Mouse (Mus musculus) liver, embryonic 13.5 days (tissue): ENCODE measurements around the gene Akap3. TPM values are rescaled to one million over a fixed set of nuclear protein-coding genes. Genes with fewer than 3 reads are reported as not detected.
A peak's percentile ranks its signal among the peaks of the same experiment; 100 is the strongest.

Experiments
- ATAC-seq: fragments of 200-750 bp; cut with Nextera tagmentation; 2 replicates; pipeline ENCODE4 v1.8.0; 2017; ENCODE audit warnings: low read depth, mild to moderate bottlenecking, moderate number of reproducible peaks, moderate library complexity
- DNase-seq: peaks from one replicate; pipeline ENCODE4 v3.0.0; 2022
- H3K27ac ChIP-seq: fragments of 300-500 bp; sonication (generic); 2 replicates; pipeline ENCODE4 v1.5.1; 2015; ENCODE audit warnings: moderate library complexity, mild to moderate bottlenecking, inconsistent platforms
- H3K27me3 ChIP-seq: fragments of 300-500 bp; sonication (generic); 2 replicates; pipeline ENCODE4 v1.6.1; 2015; ENCODE audit warnings: mild to moderate bottlenecking, inconsistent platforms
- H3K36me3 ChIP-seq: fragments of 300-500 bp; sonication (generic); 2 replicates; pipeline ENCODE4 v1.6.1; 2015; ENCODE audit warnings: mild to moderate bottlenecking, inconsistent platforms
- H3K4me1 ChIP-seq: fragments of 300-500 bp; sonication (generic); replicated peaks from 2 replicates; pipeline ENCODE4 v1.6.1; 2015; ENCODE audit warnings: inconsistent platforms
- H3K4me2 ChIP-seq: fragments of 300-500 bp; sonication (generic); 2 replicates; pipeline ENCODE4 v1.6.1; 2015; ENCODE audit warnings: inconsistent platforms, mild to moderate bottlenecking, moderate library complexity
- H3K4me3 ChIP-seq: fragments of 300-500 bp; sonication (generic); replicated peaks from 2 replicates; pipeline ENCODE4 v1.5.1; 2015; ENCODE audit warnings: mild to moderate bottlenecking, inconsistent platforms
- H3K9ac ChIP-seq: fragments of 300-500 bp; sonication (generic); 2 replicates; pipeline ENCODE4 v1.6.1; 2015; ENCODE audit warnings: mild to moderate bottlenecking, inconsistent platforms
- H3K9me3 ChIP-seq: fragments of 300-500 bp; sonication (generic); replicated peaks from 2 replicates; pipeline ENCODE4 v1.6.1; 2016; ENCODE audit warnings: inconsistent platforms
- WGBS: fragments of 180-500 bp; shearing (Covaris S2); methylation state at CpG from one replicate; pipeline ENCODE4 v1.1.7; 2015; ENCODE audit not compliant: insufficient replicate concordance; 5-methylcytosine and 5-hydroxymethylcytosine counted together
- polyA plus RNA-seq: library from polyadenylated mRNA; unstranded; fragments of >200 nt; fragmentation: Nextera tagmentation; extraction: Ambion mirVana; gene quantifications from 2 replicates; pipeline ENCODE4 v1.2.1, GENCODE M21; 2015

Gene Akap3
- not detected in 2 replicates for polyA plus RNA-seq

GRCm38 (mm10) chr6:126852881-126853280, at the start of gene Akap3:
TSS of gene Akap3 (plus strand) at chr6:126853098.
- no peak within 1 kb of the TSS for H3K27ac ChIP-seq
- no peaks in the 10 kb centered on the region for H3K9me3 ChIP-seq
- H3K4me1 ChIP-seq: peaks cover 10% of the 10 kb centered on the region
- no peaks in the 10 kb centered on the region for H3K27me3 ChIP-seq
- no peak within 1 kb of the TSS for H3K9ac ChIP-seq
- H3K4me2 ChIP-seq: no peak within 1 kb of the TSS
- no peaks in the 10 kb centered on the region for H3K36me3 ChIP-seq
- H3K4me3 ChIP-seq: no peak within 1 kb of the TSS
- no peak for ATAC-seq
- DNase-seq: no peak

DNA sequence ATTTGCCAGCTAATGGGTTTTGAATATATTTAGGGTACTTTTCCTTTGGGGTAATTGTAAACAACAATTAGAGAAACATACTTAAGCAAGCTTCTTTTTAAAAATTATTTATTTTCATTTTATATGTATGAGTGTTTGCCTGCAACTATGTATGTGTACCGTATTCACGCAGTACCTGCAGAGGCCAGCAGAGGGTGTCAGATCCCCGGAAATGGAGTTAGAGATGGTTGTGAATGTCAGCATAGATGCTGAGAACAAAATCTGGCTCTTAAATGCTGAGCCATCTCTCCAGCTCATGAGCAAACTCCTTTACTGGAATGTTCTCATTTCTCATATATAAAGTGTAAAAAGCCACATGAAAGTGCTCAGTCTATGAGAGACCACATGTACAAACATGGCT, 46.1 kb upstream of the Akap3 start:
- Histone ChIP-seq H3K27ac (no peak overlapping the region), H3K9me3 (no peaks in the 10 kb centered on the region), H3K4me2 (no peak overlapping the region), H3K4me1 (no peaks in the 10 kb centered on the region), H3K4me3 (no peak overlapping the region), H3K9ac (no peak overlapping the region), H3K27me3 (no peaks in the 10 kb centered on the region), H3K36me3 (no peaks in the 10 kb centered on the region)
- WGBS: 63% methylated on average over 3 of the region's 3 CpGs
- no peak for DNase-seq
- ATAC-seq: no peak

GRCm38 (mm10) chr6:126808134-126808533, 44.8 kb upstream of the Akap3 start:
- no peaks in the 10 kb centered on the region for H3K4me1 ChIP-seq
- no peak overlapping the region for H3K27ac ChIP-seq
- no peaks in the 10 kb centered on the region for H3K9me3 ChIP-seq
- H3K9ac ChIP-seq: no peak overlapping the region
- H3K4me2 ChIP-seq: no peak overlapping the region
- no peaks in the 10 kb centered on the region for H3K27me3 ChIP-seq
- no peak for DNase-seq
- 21% methylated on average over 4 of the region's 4 CpGs for WGBS
- ATAC-seq: no peak
- H3K4me3 ChIP-seq: no peak overlapping the region
- H3K36me3 ChIP-seq: no peaks in the 10 kb centered on the region

DNA sequence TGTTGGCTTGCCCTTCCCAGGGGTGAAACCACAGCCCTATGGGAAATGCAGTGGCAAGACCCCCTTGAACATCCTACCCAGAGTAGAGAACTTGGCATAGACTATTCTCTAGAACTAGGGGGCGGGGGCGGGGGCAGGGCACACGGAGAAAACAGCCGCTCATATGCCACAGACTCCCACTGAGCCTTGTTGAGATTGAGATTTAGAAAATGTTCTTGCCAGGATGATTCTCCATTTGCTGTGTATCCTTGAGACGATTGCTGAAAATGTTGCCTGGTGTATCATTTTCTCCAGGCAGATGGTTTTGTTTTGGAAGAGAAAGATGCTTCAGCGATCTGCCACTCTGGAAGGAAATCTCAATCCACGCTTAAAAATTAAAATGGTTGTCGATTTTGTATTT, 44.3 kb upstream of the Akap3 start:
- no peak for DNase-seq
- 71% methylated on average over 8 of the region's 8 CpGs for WGBS

GRCm38 (mm10) chr6:126811481-126811880, 41.4 kb upstream of the Akap3 start:
- no peak overlapping the region for H3K27ac ChIP-seq
- no peak overlapping the region for H3K9ac ChIP-seq
- H3K4me3 ChIP-seq: no peak overlapping the region
- H3K4me2 ChIP-seq: no peak overlapping the region
- DNase-seq (no peak), ATAC-seq (no peak)
- no peaks in the 10 kb centered on the region for H3K4me1 ChIP-seq
- WGBS: 49% methylated on average over 4 of the region's 4 CpGs
- no peaks in the 10 kb centered on the region for H3K36me3 ChIP-seq
- no peaks in the 10 kb centered on the region for H3K27me3 ChIP-seq
- H3K9me3 ChIP-seq: no peaks in the 10 kb centered on the region

More for the DNA sequence above, 44.3 kb upstream of the Akap3 start:
- H3K9ac ChIP-seq: no peak overlapping the region
- H3K4me1 ChIP-seq: no peaks in the 10 kb centered on the region
- H3K36me3 ChIP-seq: no peaks in the 10 kb centered on the region
- H3K27me3 ChIP-seq: no peaks in the 10 kb centered on the region
- H3K4me3 ChIP-seq: no peak overlapping the region
- no peak overlapping the region for H3K27ac ChIP-seq
- no peak overlapping the region for H3K4me2 ChIP-seq
- H3K9me3 ChIP-seq: no peaks in the 10 kb centered on the region
- no peak for ATAC-seq

- Histone ChIP-seq H3K4me2 (no peak overlapping the region), H3K4me1 (no peaks in the 10 kb centered on the region), H3K27ac (no peak overlapping the region), H3K9me3 (no peaks in the 10 kb centered on the region), H3K4me3 (no peak overlapping the region), H3K9ac (no peak overlapping the region), H3K36me3 (peaks cover 6% of the 10 kb centered on the region), H3K27me3 (no peaks in the 10 kb centered on the region)
- no peak for DNase-seq
- WGBS: 51% methylated on average over 6 of the region's 6 CpGs
- no peak for ATAC-seq
Observed at GRCm38 (mm10) chr6:126815206-126815750, 37.6 kb upstream of the Akap3 start.

- Histone ChIP-seq H3K9me3 (no peaks in the 10 kb centered on the region), H3K4me2 (no peak overlapping the region), H3K36me3 (peaks cover 16% of the 10 kb centered on the region), H3K4me1 (no peaks in the 10 kb centered on the region), H3K9ac (no peak overlapping the region), H3K4me3 (no peak overlapping the region), H3K27ac (no peak overlapping the region), H3K27me3 (no peaks in the 10 kb centered on the region)
- WGBS: 70% methylated on average over 8 of the region's 8 CpGs
- ATAC-seq (no peak), DNase-seq (no peak)
Observed at GRCm38 (mm10) chr6:126816338-126816737, 36.6 kb upstream of the Akap3 start.

GRCm38 (mm10) chr6:126823087-126823486, 29.8 kb upstream of the Akap3 start:
- Histone ChIP-seq H3K36me3 (peaks cover 77% of the 10 kb centered on the region), H3K27me3 (no peaks in the 10 kb centered on the region), H3K9me3 (no peaks in the 10 kb centered on the region), H3K9ac (no peak overlapping the region), H3K4me1 (no peaks in the 10 kb centered on the region), H3K4me2 (no peak overlapping the region), H3K4me3 (no peak overlapping the region), H3K27ac (no peak overlapping the region)
- no peak for ATAC-seq
- 70% methylated on average over 3 of the region's 3 CpGs for WGBS
- no peak for DNase-seq

DNA sequence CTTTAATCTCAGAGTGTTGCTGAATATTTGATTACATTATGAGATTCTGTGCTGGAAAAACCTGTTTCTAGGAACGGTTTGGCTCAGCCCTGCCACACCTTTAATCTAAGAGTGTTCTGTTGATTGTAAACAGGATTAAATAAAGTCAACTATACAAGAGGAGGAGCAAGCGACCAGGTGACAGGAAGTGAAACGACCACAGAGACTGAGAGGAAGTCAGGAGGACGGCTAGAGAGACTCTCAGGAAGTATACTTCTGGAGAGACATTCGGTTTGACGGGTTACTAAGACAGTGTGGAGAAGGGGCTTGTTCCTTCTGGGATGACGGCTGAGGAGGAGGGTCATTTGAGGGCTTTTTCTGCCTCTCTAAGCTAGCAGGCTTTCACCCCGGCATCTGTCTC, 16.3 kb upstream of the Akap3 start:
- WGBS: 46% methylated on average over 8 of the region's 8 CpGs
- H3K9ac ChIP-seq: no peak overlapping the region
- ATAC-seq (no peak), DNase-seq (no peak)
- no peak overlapping the region for H3K27ac ChIP-seq
- no peaks in the 10 kb centered on the region for H3K9me3 ChIP-seq
- H3K4me2 ChIP-seq: no peak overlapping the region
- H3K4me3 ChIP-seq: no peak overlapping the region
- peaks cover 94% of the 10 kb centered on the region for H3K36me3 ChIP-seq
- no peaks in the 10 kb centered on the region for H3K4me1 ChIP-seq
- H3K27me3 ChIP-seq: no peaks in the 10 kb centered on the region

- Histone ChIP-seq H3K4me3 (peak within 1 kb of the TSS; percentile 90), H3K9me3 (no peaks in the 10 kb centered on the region), H3K27ac (peak within 1 kb of the TSS; percentile 37), H3K4me1 (peaks cover 21% of the 10 kb centered on the region), H3K27me3 (no peaks in the 10 kb centered on the region), H3K9ac (peak within 1 kb of the TSS; percentile 84), H3K4me2 (peak within 1 kb of the TSS; percentile 84), H3K36me3 (peaks cover 6% of the 10 kb centered on the region)
- 7% methylated on average over 46 of the region's 46 CpGs for WGBS
- peak; percentile 85 for DNase-seq
- ATAC-seq: peak; percentile 87
Observed at GRCm38 (mm10) chr6:126848712-126849704, 3.9 kb upstream of the Akap3 start, which contains the start of gene Ndufa9. TSS of gene Ndufa9 (minus strand) at chr6:126849136.

DNA sequence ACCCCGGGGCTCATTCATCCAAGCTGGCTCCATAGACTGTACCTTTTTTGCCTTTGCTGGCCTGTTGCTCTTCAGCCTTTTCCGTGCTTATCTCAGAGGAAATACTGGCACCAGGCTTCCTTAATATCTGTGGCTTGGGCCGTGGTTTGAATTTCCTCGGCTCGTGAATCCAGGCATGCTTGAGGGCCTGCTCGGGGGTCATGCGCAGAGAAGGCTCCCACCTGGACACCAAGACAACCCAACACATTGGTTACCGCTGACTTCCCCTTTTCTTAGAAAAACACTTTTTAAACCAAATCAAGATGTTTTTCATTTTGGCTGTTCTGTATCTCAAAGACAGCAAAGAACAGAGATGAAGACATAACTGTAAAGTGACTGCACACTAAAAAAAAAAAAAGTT, 24.2 kb downstream of the Akap3 start:
- no peak overlapping the region for H3K27ac ChIP-seq
- no peaks in the 10 kb centered on the region for H3K9me3 ChIP-seq
- H3K27me3 ChIP-seq: no peaks in the 10 kb centered on the region
- H3K4me3 ChIP-seq: no peak overlapping the region
- H3K4me1 ChIP-seq: no peaks in the 10 kb centered on the region
- DNase-seq: no peak
- no peaks in the 10 kb centered on the region for H3K36me3 ChIP-seq
- no peak overlapping the region for H3K4me2 ChIP-seq
- no peak for ATAC-seq
- no peak overlapping the region for H3K9ac ChIP-seq
- WGBS: 18% methylated on average over 8 of the region's 8 CpGs
